Mouse (Mus musculus): Measurements from ENCODE around the gene Lrrc31. TPM values are rescaled to one million over a fixed set of nuclear protein-coding genes. Genes with fewer than 3 reads are reported as not detected.

The Lrrc31 gene
- total and polyA plus RNA-seq, 2 experiments from 2014 or later: 0.14 to 0.99 TPM

DNA sequence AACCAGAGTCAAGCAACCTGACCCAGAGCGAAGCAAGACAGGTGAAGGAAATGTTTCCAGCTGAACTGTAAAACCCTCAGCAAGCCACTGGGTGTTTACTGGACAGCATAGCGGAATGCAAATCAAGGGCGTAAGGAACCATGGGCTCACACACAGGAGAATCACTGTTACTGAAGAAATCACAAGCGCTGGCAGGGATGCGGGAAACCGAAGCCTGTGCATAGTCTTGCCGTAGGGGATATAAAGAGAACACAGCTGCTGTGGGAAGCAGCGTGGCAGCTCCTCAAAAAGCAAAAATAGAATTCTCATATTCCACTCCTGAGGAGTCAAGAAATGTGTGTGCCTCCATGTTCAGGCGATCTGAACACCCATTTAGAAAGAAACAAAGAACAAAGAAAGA is 37.2 kb upstream of the Lrrc31 start:
- Histone ChIP-seq H3K9ac (replicated peaks; ENCODE audit: low read depth, low read length) (no peak overlapping the region), H3K4me3 (ENCODE audit: low read depth, low read length) (no peak overlapping the region), H3K4me1 (ENCODE audit: control insufficient read depth, insufficient read depth) (peaks cover 8% of the 10 kb centered on the region; the same call in 1 of the 2 replicates), H3K27ac (ENCODE audit: low read depth) (no peak overlapping the region), H3K27me3 (ENCODE audit: control insufficient read depth, insufficient read depth, low read length) (no peaks in the 10 kb centered on the region), H3K36me3 (replicated peaks; ENCODE audit: control insufficient read depth, insufficient read depth, low read length) (no peaks in the 10 kb centered on the region), H3K9me3 (replicated peaks; ENCODE audit: control insufficient read depth, low read length) (no peaks in the 10 kb centered on the region), H3K4me2 (ENCODE audit: low read depth, low read length) (no peak overlapping the region)
- 76% methylated on average over 9 of the region's 9 CpGs for WGBS
- TF ChIP-seq CTCF (IDR thresholded peaks at IDR 0.05; ENCODE audit: low read depth) (no peak), EP300 (IDR thresholded peaks at IDR 0.05; ENCODE audit: low read depth) (no peak)
- no peak for ATAC-seq (ENCODE audit: insufficient read depth, low read depth)
- DNase-seq (ENCODE audit: low spot score): no peak

DNA sequence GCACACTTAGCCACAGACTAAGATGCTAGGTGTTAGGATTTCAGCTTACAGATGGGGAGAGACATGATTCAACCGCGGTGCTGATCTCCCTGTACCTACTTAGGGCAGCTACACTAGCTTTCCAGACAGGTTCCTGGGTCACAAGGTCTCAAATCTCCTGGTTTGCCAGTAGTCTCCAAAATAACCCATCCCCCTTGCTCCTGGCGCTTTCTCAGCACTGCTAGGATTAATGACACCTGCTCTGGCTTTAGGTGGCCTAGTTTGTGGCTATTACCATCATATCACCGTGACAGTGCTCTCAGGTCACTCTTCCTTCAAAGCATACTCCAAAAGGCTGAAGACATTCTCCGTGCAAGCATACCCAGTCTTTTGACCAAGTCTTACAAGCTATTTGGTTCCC is 29.4 kb upstream of the Lrrc31 start:
- Histone ChIP-seq H3K4me3 (ENCODE audit: low read depth, low read length) (no peak overlapping the region), H3K27ac (ENCODE audit: low read depth) (no peak overlapping the region), H3K9me3 (replicated peaks; ENCODE audit: control insufficient read depth, low read length) (no peaks in the 10 kb centered on the region), H3K4me2 (ENCODE audit: low read depth, low read length) (no peak overlapping the region), H3K27me3 (ENCODE audit: control insufficient read depth, insufficient read depth, low read length) (no peaks in the 10 kb centered on the region), H3K9ac (replicated peaks; ENCODE audit: low read depth, low read length) (no peak overlapping the region), H3K36me3 (replicated peaks; ENCODE audit: control insufficient read depth, insufficient read depth, low read length) (no peaks in the 10 kb centered on the region), H3K4me1 (ENCODE audit: control insufficient read depth, insufficient read depth) (no peaks in the 10 kb centered on the region)
- 81% methylated on average over 5 of the region's 5 CpGs for WGBS
- no peak for TF ChIP-seq CTCF (IDR thresholded peaks at IDR 0.05; ENCODE audit: low read depth)
- no peak for TF ChIP-seq EP300 (IDR thresholded peaks at IDR 0.05; ENCODE audit: low read depth)
- DNase-seq (ENCODE audit: low spot score): no peak
- ATAC-seq (ENCODE audit: insufficient read depth, low read depth): no peak

DNA sequence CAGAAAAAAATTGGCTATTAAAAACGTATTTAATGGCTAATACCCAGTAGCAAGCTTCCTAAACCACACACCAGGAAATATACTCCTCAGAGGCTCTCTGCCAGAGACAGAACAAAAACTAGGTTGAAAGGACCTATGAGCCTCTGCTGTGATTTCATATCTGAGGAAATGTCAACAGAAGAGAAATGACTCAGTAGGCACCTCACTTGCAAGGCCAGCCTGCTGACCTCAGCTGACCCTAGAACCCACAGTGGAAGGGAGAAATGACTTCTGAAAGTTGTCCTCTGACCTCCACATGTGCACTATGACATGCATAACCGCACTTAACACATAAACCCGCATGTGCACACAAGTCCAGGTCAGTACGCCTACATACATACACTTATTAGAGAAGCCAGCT is 27.6 kb upstream of the Lrrc31 start:
- no peak overlapping the region for H3K9ac ChIP-seq (replicated peaks; ENCODE audit: low read depth, low read length)
- no peak overlapping the region for H3K27ac ChIP-seq (ENCODE audit: low read depth)
- no peaks in the 10 kb centered on the region for H3K36me3 ChIP-seq (replicated peaks; ENCODE audit: control insufficient read depth, insufficient read depth, low read length)
- H3K9me3 ChIP-seq (replicated peaks; ENCODE audit: control insufficient read depth, low read length): no peaks in the 10 kb centered on the region
- H3K4me1 ChIP-seq (ENCODE audit: control insufficient read depth, insufficient read depth): 0 out of 2 replicates have a peak, but pooled peaks cover 5% of the 10 kb centered on the region
- DNase-seq (ENCODE audit: low spot score): no peak
- no peak for ATAC-seq (ENCODE audit: insufficient read depth, low read depth)
- 66% methylated on average over 4 of the region's 4 CpGs for WGBS
- TF ChIP-seq CTCF (IDR thresholded peaks at IDR 0.05; ENCODE audit: low read depth): no peak
- no peak for TF ChIP-seq EP300 (IDR thresholded peaks at IDR 0.05; ENCODE audit: low read depth)
- no peak overlapping the region for H3K4me2 ChIP-seq (ENCODE audit: low read depth, low read length)
- H3K27me3 ChIP-seq (ENCODE audit: control insufficient read depth, insufficient read depth, low read length): no peaks in the 10 kb centered on the region
- no peak overlapping the region for H3K4me3 ChIP-seq (ENCODE audit: low read depth, low read length)

GRCm38 (mm10) chr3:30725514-30725913 is 25.9 kb upstream of the Lrrc31 start:
- WGBS: 77% methylated on average over 7 of the region's 7 CpGs
- no peak overlapping the region for H3K4me3 ChIP-seq (ENCODE audit: low read depth, low read length)
- H3K36me3 ChIP-seq (replicated peaks; ENCODE audit: control insufficient read depth, insufficient read depth, low read length): no peaks in the 10 kb centered on the region
- TF ChIP-seq EP300 (IDR thresholded peaks at IDR 0.05; ENCODE audit: low read depth) (no peak), CTCF (IDR thresholded peaks at IDR 0.05; ENCODE audit: low read depth) (no peak)
- no peak for DNase-seq (ENCODE audit: low spot score)
- H3K27me3 ChIP-seq (ENCODE audit: control insufficient read depth, insufficient read depth, low read length): no peaks in the 10 kb centered on the region
- H3K4me2 ChIP-seq (ENCODE audit: low read depth, low read length): no peak overlapping the region
- 0 out of 2 replicates have a peak, but pooled peaks cover 5% of the 10 kb centered on the region for H3K4me1 ChIP-seq (ENCODE audit: control insufficient read depth, insufficient read depth)
- H3K9ac ChIP-seq (replicated peaks; ENCODE audit: low read depth, low read length): no peak overlapping the region
- no peak overlapping the region for H3K27ac ChIP-seq (ENCODE audit: low read depth)
- ATAC-seq (ENCODE audit: insufficient read depth, low read depth): no peak
- no peaks in the 10 kb centered on the region for H3K9me3 ChIP-seq (replicated peaks; ENCODE audit: control insufficient read depth, low read length)

- no peak overlapping the region for H3K27ac ChIP-seq (ENCODE audit: low read depth)
- H3K27me3 ChIP-seq (ENCODE audit: control insufficient read depth, insufficient read depth, low read length): no peaks in the 10 kb centered on the region
- ATAC-seq (ENCODE audit: insufficient read depth, low read depth) (no peak), DNase-seq (ENCODE audit: low spot score) (no peak)
- TF ChIP-seq EP300 (IDR thresholded peaks at IDR 0.05; ENCODE audit: low read depth): no peak
- TF ChIP-seq CTCF (IDR thresholded peaks at IDR 0.05; ENCODE audit: low read depth): no peak; the same call in 1 of the 2 replicates
- H3K9me3 ChIP-seq (replicated peaks; ENCODE audit: control insufficient read depth, low read length): no peaks in the 10 kb centered on the region
- 70% methylated on average over 10 of the region's 10 CpGs for WGBS
- no peak overlapping the region for H3K4me2 ChIP-seq (ENCODE audit: low read depth, low read length)
- no peak overlapping the region for H3K4me3 ChIP-seq (ENCODE audit: low read depth, low read length)
- H3K36me3 ChIP-seq (replicated peaks; ENCODE audit: control insufficient read depth, insufficient read depth, low read length): no peaks in the 10 kb centered on the region
- H3K9ac ChIP-seq (replicated peaks; ENCODE audit: low read depth, low read length): no peak overlapping the region
- 0 out of 2 replicates have a peak, but pooled peaks cover 5% of the 10 kb centered on the region for H3K4me1 ChIP-seq (ENCODE audit: control insufficient read depth, insufficient read depth)
Measured at GRCm38 (mm10) chr3:30724848-30725465, 25.3 kb upstream of the Lrrc31 start.
